Mouse (Mus musculus) ES-Bruce4 (cell line): ENCODE measurements at regions not wholly inside any gene's neighbourhood (a gene's known extent, or its start where the extent isn't known, plus 50 kb on each side); places are given as distances from the start of the nearest gene placed in this dataset.

Experiments used
- CTCF ChIP-seq: IDR thresholded peaks from one replicate; pipeline ENCODE4 v1.8.1; 2011; ENCODE audit warnings: low read depth, low read length
- EP300 ChIP-seq: IDR thresholded peaks from 2 replicates; pipeline ENCODE4 v1.6.1; 2011; ENCODE audit warnings: low read depth, low read length; ENCODE audit not compliant: insufficient read depth
- POLR2A ChIP-seq: IDR thresholded peaks from one replicate; pipeline ENCODE4 v1.8.1; 2011; ENCODE audit warnings: low read length; ENCODE audit not compliant: insufficient read depth

DNA sequence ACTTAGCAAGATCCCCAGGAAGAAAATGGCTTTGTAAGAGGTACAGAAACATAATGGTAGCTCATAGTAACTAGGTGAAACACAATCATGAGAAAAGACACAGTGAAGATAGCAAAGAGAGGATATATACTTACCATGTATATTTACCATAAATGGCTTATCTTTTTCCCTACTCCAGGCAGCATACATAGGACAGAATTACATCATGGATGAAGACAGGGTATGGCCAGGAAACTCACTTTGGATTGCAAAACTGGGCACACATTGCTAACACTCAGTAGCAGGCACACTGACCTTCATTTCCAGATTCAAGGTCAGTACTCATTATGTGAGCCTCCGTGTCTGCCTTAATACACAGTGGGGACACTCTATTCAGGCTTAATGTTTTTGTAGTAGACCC lies 1210.5 kb downstream of the Pcdh18 start:
- TF ChIP-seq POLR2A (no peak), CTCF (no peak), EP300 (no peak)
